Mouse (Mus musculus) cerebellum, adult 9-10 months (tissue): ENCODE results near the gene Olfr1054.
"Not testable (repeated sequence)": the region's sequence is repeated elsewhere in the genome, so short reads cannot be mapped to it uniquely, and the experiment has no call there.

Source experiments
- DNase-seq: peaks from one replicate; pipeline ENCODE4 v3.0.0; 2022

Gene Olfr1054

GRCm38 (mm10) chr2:86335333-86335732, at the start of gene Olfr1054:
Gene Olfr1054 (minus strand): TSS chr2:86335433.
- DNase-seq = no peak

- DNase-seq = no peak
These were observed 43.1 kb upstream of the Olfr1054 start, which contains the start of gene Olfr1057 for GRCm38 (mm10) chr2:86378293-86378692. Gene Olfr1057 (minus strand): TSS chr2:86378393.

- DNase-seq = not testable (repeated sequence)
These were observed 31.1 kb upstream of the Olfr1054 start for GRCm38 (mm10) chr2:86366342-86366741.

- DNase-seq = no peak
These were observed 27.1 kb upstream of the Olfr1054 start, which contains the start of gene Olfr1056 for GRCm38 (mm10) chr2:86362369-86362768. Gene Olfr1056 (minus strand): TSS chr2:86362469.

- not testable (repeated sequence) for DNase-seq
These were observed 16.5 kb upstream of the Olfr1054 start for GRCm38 (mm10) chr2:86351751-86352150.

- DNase-seq = no peak
These were observed 15.0 kb upstream of the Olfr1054 start, which contains the start of gene Olfr1055 for GRCm38 (mm10) chr2:86350184-86350583. Gene Olfr1055 (minus strand): TSS chr2:86350284.

- no peak for DNase-seq
These were observed 20.0 kb downstream of the Olfr1054 start, which contains the start of gene Olfr1053 for GRCm38 (mm10) chr2:86315184-86315583. Gene Olfr1053 (minus strand): TSS chr2:86315284.

- DNase-seq = no peak
These were observed 43.1 kb downstream of the Olfr1054 start, which contains the start of gene Olfr1052 for GRCm38 (mm10) chr2:86292155-86292554. Gene Olfr1052 (plus strand): TSS chr2:86292455.
